ENCODE assay signal across 13 mouse cellular contexts in genomic region chr7:137073878-137074277, GRCm38 (mm10).
DNase-seq lines count a peak whose midpoint lies in the region; ATAC-seq and TF ChIP-seq lines count a peak whose summit lies in the region.
"Had no signal": no experiment of that assay in that cellular context is flagged by ENCODE, and none has a peak within 500 bp of the region (broad histone marks: within the 10 kb centered on the region; RNA-seq: fewer than 3 reads in every experiment).

No protein-coding gene starts in this region.

- H3K4me2 ChIP-seq in forebrain, embryonic 16.5 days (ENCODE audit: low read length), result no peak overlapping the region
- H3K4me2 ChIP-seq in forebrain, embryonic 12.5 days, result no peak overlapping the region
- 0 out of 2 replicates have a peak overlapping the region, but pooled peaks have one; percentile 18 for H3K4me2 ChIP-seq in limb, embryonic 14.5 days (replicated peaks; ENCODE audit: low read depth, low read length, severe bottlenecking)
- H3K4me2 ChIP-seq in liver, embryonic 12.5 days, result no peak overlapping the region
- H3K4me2 ChIP-seq: liver, embryonic 13.5 days had no signal

- DNase-seq in left cerebral cortex, postnatal 4 days, result peak; percentile 47
- DNase-seq in left cerebral cortex, postnatal 14 days (ENCODE audit: low spot score in 2 of 2), result no peak
- peak; percentile 71 for DNase-seq in gastrocnemius, postnatal 14 days
- peak; percentile 62 for DNase-seq in limb, embryonic 14.5 days (ENCODE audit: low spot score)
- DNase-seq in left cerebral cortex, adult 9 months (ENCODE audit: low spot score in 2 of 2), result no peak
- DNase-seq: liver, embryonic 13.5 days; right cerebral cortex, adult 18-20 months had no signal

- H3K4me3 ChIP-seq in forebrain, embryonic 16.5 days (replicated peaks; ENCODE audit: low read length), result no peak overlapping the region
- H3K4me3 ChIP-seq in forebrain, embryonic 12.5 days (replicated peaks), result no peak overlapping the region
- H3K4me3 ChIP-seq in limb, embryonic 14.5 days (replicated peaks; ENCODE audit: low read length), result no peak overlapping the region
- no peak overlapping the region for H3K4me3 ChIP-seq in liver, embryonic 12.5 days
- H3K4me3 ChIP-seq: erythroblast, embryonic 14.5 days; liver, embryonic 13.5 days; megakaryocyte, embryonic 14.5 days had no signal

- H3K27ac ChIP-seq in forebrain, embryonic 16.5 days (ENCODE audit: low read length), result no peak overlapping the region
- H3K27ac ChIP-seq in forebrain, embryonic 12.5 days, result no peak overlapping the region
- H3K27ac ChIP-seq in limb, embryonic 14.5 days (replicated peaks; ENCODE audit: low read depth, low read length), result peak overlapping the region; percentile 44
- H3K27ac ChIP-seq in liver, embryonic 12.5 days, result no peak overlapping the region
- H3K27ac ChIP-seq: liver, embryonic 13.5 days had no signal

- H3K36me3 ChIP-seq in forebrain, embryonic 16.5 days (ENCODE audit: control insufficient read depth, insufficient read depth), result no peaks in the 10 kb centered on the region
- no peaks in the 10 kb centered on the region for H3K36me3 ChIP-seq in forebrain, embryonic 12.5 days (replicated peaks)
- H3K36me3 ChIP-seq in limb, embryonic 14.5 days (ENCODE audit: control insufficient read depth, insufficient read depth, low read length), result no peaks in the 10 kb centered on the region
- no peaks in the 10 kb centered on the region for H3K36me3 ChIP-seq in liver, embryonic 12.5 days
- H3K36me3 ChIP-seq: liver, embryonic 13.5 days had no signal

- peak; percentile 43; the same call in 1 of the 2 replicates for ATAC-seq in forebrain, embryonic 16.5 days
- ATAC-seq in forebrain, embryonic 12.5 days (ENCODE audit: low FRiP score), result no peak
- ATAC-seq in limb, embryonic 14.5 days (ENCODE audit: low FRiP score, low read depth), result peak; percentile 77
- no peak for ATAC-seq in liver, embryonic 12.5 days
- ATAC-seq: activated CD4-positive, CD25-positive, alpha-beta regulatory T cell, adult 4 months had no signal

- no peaks in the 10 kb centered on the region for H3K27me3 ChIP-seq in forebrain, embryonic 16.5 days (replicated peaks; ENCODE audit: control insufficient read depth, insufficient read depth, low read length)
- peaks cover 9% of the 10 kb centered on the region; the same call in 1 of the 2 replicates for H3K27me3 ChIP-seq in forebrain, embryonic 12.5 days
- no peaks in the 10 kb centered on the region for H3K27me3 ChIP-seq in limb, embryonic 14.5 days (ENCODE audit: control insufficient read depth, insufficient read depth, low read length)
- no peaks in the 10 kb centered on the region for H3K27me3 ChIP-seq in liver, embryonic 12.5 days (replicated peaks)
- H3K27me3 ChIP-seq: liver, embryonic 13.5 days; megakaryocyte, embryonic 14.5 days had no signal

- intact Hi-C loops in left cerebral cortex, postnatal 4 days (cut with DNase I), result no loop called here
- intact Hi-C loops in left cerebral cortex, postnatal 14 days (cut with DNase I), result no loop called here
- intact Hi-C loops in gastrocnemius, postnatal 14 days (cut with DNase I; ENCODE audit: low total_unique reads), result no loop called here

- no peak overlapping the region for H3K9ac ChIP-seq in forebrain, embryonic 16.5 days (replicated peaks; ENCODE audit: low read depth, low read length)
- no peak overlapping the region for H3K9ac ChIP-seq in forebrain, embryonic 12.5 days
- no peak overlapping the region for H3K9ac ChIP-seq in limb, embryonic 14.5 days (ENCODE audit: low read depth, low read length, severe bottlenecking)
- no peak overlapping the region for H3K9ac ChIP-seq in liver, embryonic 12.5 days
- H3K9ac ChIP-seq: liver, embryonic 13.5 days had no signal

- no peaks in the 10 kb centered on the region for H3K9me3 ChIP-seq in forebrain, embryonic 16.5 days (ENCODE audit: control insufficient read depth, low read length)
- no peaks in the 10 kb centered on the region for H3K9me3 ChIP-seq in forebrain, embryonic 12.5 days
- H3K9me3 ChIP-seq in limb, embryonic 14.5 days (ENCODE audit: control insufficient read depth, low read length), result no peaks in the 10 kb centered on the region
- H3K9me3 ChIP-seq in liver, embryonic 12.5 days (replicated peaks), result no peaks in the 10 kb centered on the region
- H3K9me3 ChIP-seq: liver, embryonic 13.5 days had no signal

- WGBS in forebrain, embryonic 16.5 days, result 61% methylated on average over 5 of the region's 5 CpGs
- 82% methylated on average over 5 of the region's 5 CpGs for WGBS in forebrain, embryonic 12.5 days
- 31% methylated on average over 5 of the region's 5 CpGs for WGBS in limb, embryonic 14.5 days
- WGBS in liver, embryonic 12.5 days (ENCODE audit: insufficient replicate concordance), result 65% methylated on average over 5 of the region's 5 CpGs

- TF ChIP-seq POLR2A in limb, embryonic 14.5 days (IDR thresholded peaks at IDR 0.05; ENCODE audit: borderline replicate concordance, extremely low read depth, insufficient read depth, insufficient read length), result no peak

- no peaks in the 10 kb centered on the region for H3K4me1 ChIP-seq in forebrain, embryonic 16.5 days (replicated peaks; ENCODE audit: control insufficient read depth, insufficient read depth, low read length)
- no peaks in the 10 kb centered on the region for H3K4me1 ChIP-seq in forebrain, embryonic 12.5 days
- peaks cover 25% of the 10 kb centered on the region for H3K4me1 ChIP-seq in limb, embryonic 14.5 days (ENCODE audit: control insufficient read depth, insufficient read depth, low read length)
- no peaks in the 10 kb centered on the region for H3K4me1 ChIP-seq in liver, embryonic 12.5 days
- H3K4me1 ChIP-seq: liver, embryonic 13.5 days; megakaryocyte, embryonic 14.5 days had no signal

Comparison
In these comparisons a context has a peak if more than half of its experiments do, and no peak if none do; other contexts are left out.
1. ATAC-seq: peak in forebrain, embryonic 16.5 days (single experiment) and limb, embryonic 14.5 days (single experiment); none in forebrain, embryonic 12.5 days (single experiment) and liver, embryonic 12.5 days (single experiment).
2. DNase-seq: peak in left cerebral cortex, postnatal 4 days (single experiment), gastrocnemius, postnatal 14 days (single experiment) and limb, embryonic 14.5 days (single experiment); none in left cerebral cortex, postnatal 14 days (0 of 2) and left cerebral cortex, adult 9 months (0 of 2).